Mouse (Mus musculus): Measurements from ENCODE around the gene Otub1.

DNA sequence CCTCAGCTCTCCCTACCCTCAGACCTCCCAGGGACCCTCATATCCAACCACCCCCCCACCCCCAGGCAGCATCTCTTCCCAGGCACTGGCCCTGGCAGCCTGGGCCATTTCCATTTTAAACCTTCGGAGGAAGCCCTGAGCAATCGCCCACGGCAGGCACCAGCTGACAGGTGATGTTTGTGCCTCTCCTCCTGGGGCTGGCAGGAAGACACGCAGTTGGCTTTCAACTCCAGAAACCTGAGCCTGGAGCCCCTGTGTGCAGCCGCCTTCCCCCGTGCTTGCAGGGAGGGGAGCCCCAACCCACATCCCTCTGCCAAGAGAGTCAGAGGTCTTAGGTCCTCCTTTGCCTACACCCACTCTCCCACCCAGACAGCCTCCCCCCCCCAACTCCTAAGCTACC, 41.9 kb downstream of the Otub1 start:
- TF ChIP-seq TCF12 (IDR thresholded peaks at IDR 0.05; ENCODE audit: insufficient read depth, poor library complexity, severe bottlenecking) (no peak), POLR2A (IDR thresholded peaks at IDR 0.05; ENCODE audit: insufficient read length, low read depth) (no peak), SRF (IDR thresholded peaks at IDR 0.05; ENCODE audit: control insufficient read depth, insufficient read length, low read depth) (no peak), MAX (IDR thresholded peaks at IDR 0.05; ENCODE audit: low read depth) (no peak), USF1 (IDR thresholded peaks at IDR 0.05; ENCODE audit: low read depth) (no peak), TCF3 (IDR thresholded peaks at IDR 0.05; ENCODE audit: insufficient read length, low read depth) (no peak), POLR2AphosphoS2 (IDR thresholded peaks at IDR 0.05; ENCODE audit: insufficient read length, low read depth) (no peak), E2F4 (IDR thresholded peaks at IDR 0.05; ENCODE audit: insufficient read depth) (no peak), MYOG (IDR thresholded peaks at IDR 0.05; ENCODE audit: control insufficient read depth in 1 of 3, insufficient read depth in 1 of 3, insufficient read length in 2 of 3, low read depth in 2 of 3) (peak in 2 of 3 experiments; percentile 17 to 54)

Measured in myocyte (in vitro differentiated cells).